Mouse (Mus musculus): Measurements from ENCODE around the gene Elovl5. TPM values are rescaled to one million over a fixed set of nuclear protein-coding genes. Genes with fewer than 3 reads are reported as not detected.

Gene Elovl5
- 19.0 and 21.7 TPM in 2 replicates for total RNA-seq (2015; ENCODE audit: low replicate concordance)
- total RNA-seq (2017; ENCODE audit: low replicate concordance), result 22.0 and 22.2 TPM in 2 replicates

GRCm38 (mm10) chr9:77917074-77917621 is at the start of gene Elovl5:
TSS of gene Elovl5 (plus strand) at chr9:77917364.
- ATAC-seq (replicated peaks; ENCODE audit: low FRiP score, poor library complexity, severe bottlenecking), result peak; percentile 64

- ATAC-seq (replicated peaks; ENCODE audit: low FRiP score, poor library complexity, severe bottlenecking), result no peak
Measured at GRCm38 (mm10) chr9:77891501-77891900, 25.7 kb upstream of the Elovl5 start.

- ATAC-seq (replicated peaks; ENCODE audit: low FRiP score, poor library complexity, severe bottlenecking), result no peak
Measured at GRCm38 (mm10) chr9:77898551-77898950, 18.6 kb upstream of the Elovl5 start.

DNA sequence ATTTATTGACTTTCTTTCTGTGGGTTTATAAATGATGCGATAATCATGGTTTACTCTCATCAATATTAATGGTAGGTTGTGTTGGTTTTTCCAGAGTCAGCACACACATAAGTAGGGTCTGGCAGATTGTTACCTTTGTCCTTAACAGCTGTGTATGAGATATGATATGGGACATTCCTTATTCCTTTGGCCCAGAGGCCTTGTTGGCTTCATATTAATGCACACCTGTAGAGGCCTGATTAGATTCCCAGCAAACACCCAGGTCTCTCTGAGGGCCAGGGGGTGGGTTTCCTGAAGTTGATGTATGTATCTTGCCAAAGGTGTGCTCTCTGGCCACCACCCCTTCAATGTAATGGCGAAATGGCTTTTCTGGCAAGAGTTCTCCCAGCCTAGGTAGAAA is 13.0 kb upstream of the Elovl5 start:
- no peak for ATAC-seq (replicated peaks; ENCODE audit: low FRiP score, poor library complexity, severe bottlenecking)

- ATAC-seq (replicated peaks; ENCODE audit: low FRiP score, poor library complexity, severe bottlenecking), result no peak
Measured at GRCm38 (mm10) chr9:77909572-77910269, 7.4 kb upstream of the Elovl5 start.

- peak; percentile 98 for ATAC-seq (replicated peaks; ENCODE audit: low FRiP score, poor library complexity, severe bottlenecking)
Measured at GRCm38 (mm10) chr9:77910270-77911240, 6.6 kb upstream of the Elovl5 start.

- no peak for ATAC-seq (replicated peaks; ENCODE audit: low FRiP score, poor library complexity, severe bottlenecking)
Measured at GRCm38 (mm10) chr9:77911508-77912229, 5.5 kb upstream of the Elovl5 start.

GRCm38 (mm10) chr9:77912246-77912645 is 4.9 kb upstream of the Elovl5 start:
- no peak for ATAC-seq (replicated peaks; ENCODE audit: low FRiP score, poor library complexity, severe bottlenecking)

- no peak for ATAC-seq (replicated peaks; ENCODE audit: low FRiP score, poor library complexity, severe bottlenecking)
Measured at GRCm38 (mm10) chr9:77914616-77915015, 2.5 kb upstream of the Elovl5 start.

DNA sequence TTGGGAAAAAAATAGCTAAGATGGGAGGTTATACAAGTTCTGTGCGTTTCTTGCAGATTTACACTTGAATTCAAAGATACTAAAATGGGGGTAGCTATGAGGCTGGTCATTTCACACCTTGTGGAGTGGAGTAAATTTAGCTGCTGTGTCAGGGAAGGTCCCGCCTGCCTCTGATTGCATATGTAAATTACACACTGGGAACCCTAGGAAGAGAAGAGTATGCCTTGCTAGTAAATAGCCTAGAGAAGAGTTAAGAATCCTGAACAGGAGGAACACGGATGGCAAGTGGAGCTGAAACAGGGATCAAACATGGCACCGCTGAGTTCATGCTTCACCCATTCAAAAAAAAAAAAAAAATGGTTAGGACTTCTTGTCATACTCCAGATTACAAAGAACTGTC is 1.4 kb upstream of the Elovl5 start:
- no peak for ATAC-seq (replicated peaks; ENCODE audit: low FRiP score, poor library complexity, severe bottlenecking)

GRCm38 (mm10) chr9:77917622-77918131 is 513 bp downstream of the Elovl5 start:
- ATAC-seq (replicated peaks; ENCODE audit: low FRiP score, poor library complexity, severe bottlenecking), result no peak

- ATAC-seq (replicated peaks; ENCODE audit: low FRiP score, poor library complexity, severe bottlenecking), result no peak
Measured at GRCm38 (mm10) chr9:77918211-77918610, 1.0 kb downstream of the Elovl5 start.

GRCm38 (mm10) chr9:77918961-77919670 is 2.0 kb downstream of the Elovl5 start:
- ATAC-seq (replicated peaks; ENCODE audit: low FRiP score, poor library complexity, severe bottlenecking), result no peak

DNA sequence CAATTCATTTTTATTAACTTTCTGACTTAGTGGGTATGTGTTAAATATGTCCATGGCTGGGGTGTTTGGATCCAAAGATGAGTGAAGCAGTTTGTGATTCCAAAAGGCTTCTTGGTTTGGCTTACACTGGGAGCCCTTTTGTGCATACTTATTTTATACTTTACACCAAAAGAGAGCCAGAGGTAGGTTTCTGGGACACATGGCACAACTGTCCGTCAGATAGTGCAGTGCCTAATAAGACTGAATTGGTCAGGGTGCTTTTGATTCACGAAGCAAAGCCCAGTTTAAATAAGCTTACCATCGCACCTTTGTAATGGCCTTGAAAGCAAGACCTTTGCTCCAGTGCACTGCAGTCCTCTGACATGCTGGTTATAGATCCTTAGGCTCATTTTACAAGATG is 3.3 kb downstream of the Elovl5 start:
- no peak for ATAC-seq (replicated peaks; ENCODE audit: low FRiP score, poor library complexity, severe bottlenecking)

- ATAC-seq (replicated peaks; ENCODE audit: low FRiP score, poor library complexity, severe bottlenecking), result no peak
Measured at GRCm38 (mm10) chr9:77921366-77922260, 4.4 kb downstream of the Elovl5 start.

DNA sequence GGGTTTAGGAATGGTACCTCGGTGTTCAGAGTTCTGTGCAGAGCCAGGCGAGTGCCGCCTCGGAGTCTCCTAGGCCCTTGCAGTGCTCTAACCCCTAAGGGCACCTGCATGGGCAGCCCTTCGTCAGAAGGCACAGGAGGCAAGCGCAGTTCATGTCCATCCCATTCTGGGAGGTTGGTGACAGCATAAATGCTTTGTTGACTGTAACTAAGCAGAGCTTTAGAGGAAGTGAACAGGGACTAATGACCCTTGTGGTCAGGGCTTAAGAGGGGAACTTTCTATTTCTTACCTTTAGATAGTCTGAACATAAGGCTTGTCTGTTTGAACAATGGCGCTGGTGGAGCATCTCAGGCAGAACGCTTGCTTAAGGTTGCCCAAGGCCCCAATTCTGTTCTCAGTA is 6.6 kb downstream of the Elovl5 start:
- ATAC-seq (replicated peaks; ENCODE audit: low FRiP score, poor library complexity, severe bottlenecking), result no peak

DNA sequence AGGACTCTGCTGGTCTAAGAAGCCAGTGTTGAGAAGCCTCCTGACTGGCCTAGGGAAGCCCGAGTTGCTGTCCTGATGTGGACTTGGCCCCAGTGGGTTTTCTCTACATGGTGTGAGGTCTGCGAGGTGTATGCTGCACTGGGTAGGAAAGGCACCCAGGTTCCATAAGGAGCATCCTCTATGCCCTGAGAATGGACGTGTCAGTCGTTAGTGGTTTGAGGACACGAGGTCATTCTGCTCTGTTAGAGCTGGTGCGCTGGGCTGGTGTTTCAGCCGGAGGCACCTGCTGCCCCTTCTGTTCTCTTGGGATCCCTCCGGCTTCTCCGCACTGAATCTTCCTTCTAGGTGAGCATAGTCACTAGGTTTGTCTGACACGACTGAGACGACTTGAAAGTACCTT is 7.0 kb downstream of the Elovl5 start:
- no peak for ATAC-seq (replicated peaks; ENCODE audit: low FRiP score, poor library complexity, severe bottlenecking)

DNA sequence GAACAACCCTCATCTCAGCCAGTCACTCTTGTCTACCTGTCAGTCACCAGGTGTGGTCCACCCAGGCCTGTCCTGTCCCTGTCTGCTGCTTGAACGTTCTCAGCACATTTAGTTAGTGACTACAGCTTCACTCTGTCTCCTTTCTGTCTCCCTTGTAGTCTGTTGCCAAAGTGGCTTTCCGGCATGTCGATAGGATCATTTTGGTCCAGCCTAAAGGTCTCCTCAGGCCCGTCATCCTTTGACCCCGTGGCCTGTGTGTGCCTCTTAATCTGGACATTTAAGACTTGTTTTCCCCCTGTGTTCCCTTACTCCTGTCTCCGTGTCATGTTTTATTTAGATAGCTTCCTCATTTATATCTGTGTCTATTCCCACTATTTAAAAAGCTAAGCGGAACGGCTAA is 9.0 kb downstream of the Elovl5 start:
- ATAC-seq (replicated peaks; ENCODE audit: low FRiP score, poor library complexity, severe bottlenecking), result no peak

Measured in erythroblast, adult 5-6 weeks (primary cell).